Mouse (Mus musculus) heart, adult 10 weeks (tissue): ENCODE data around the gene Cldn9. TPM values are rescaled to one million over a fixed set of nuclear protein-coding genes. Genes with fewer than 3 reads are reported as not detected.

Experiments
- polyA plus RNA-seq: library from polyadenylated mRNA; stranded (reverse); fragments of 350-450 nt; fragmentation: Illumina TruSeq; extraction: RNeasy Lipid Tissue Mini Kit (QIAGEN cat#74804); gene quantifications from one replicate; pipeline ENCODE4 v1.2.3, GENCODE M21; 2014; ENCODE audit warnings: low read depth, low replicate concordance

The Cldn9 gene
- polyA plus RNA-seq, result not detected

GRCm38 (mm10) chr17:23683856-23684672 lies at the start of gene Cldn9:
Gene Cldn9 (minus strand): TSS chr17:23684026.

GRCm38 (mm10) chr17:23725999-23726757 lies 42.4 kb upstream of the Cldn9 start, which contains the start of gene Pkmyt1:
Gene Pkmyt1 (plus strand): TSS chr17:23726336.

GRCm38 (mm10) chr17:23722376-23723125 lies 38.7 kb upstream of the Cldn9 start, which contains the start of gene 1520401A03Rik:
Gene 1520401A03Rik (minus strand): TSS chr17:23722783.

GRCm38 (mm10) chr17:23679127-23679835 lies 4.5 kb downstream of the Cldn9 start, which contains the start of gene Cldn6:
Gene Cldn6 (plus strand): TSS chr17:23679249.

GRCm38 (mm10) chr17:23677236-23677679 lies 6.6 kb downstream of the Cldn9 start, which contains the start of gene Tnfrsf12a:
Gene Tnfrsf12a (minus strand): TSS chr17:23677468.

GRCm38 (mm10) chr17:23673424-23674073 lies 10.3 kb downstream of the Cldn9 start, which contains the start of the genes Hcfc1r1 and Thoc6:
Gene Hcfc1r1 (plus strand): TSS chr17:23673596.
Gene Thoc6 (minus strand): TSS chr17:23673882.

GRCm38 (mm10) chr17:23660117-23660875 lies 23.5 kb downstream of the Cldn9 start, which contains the start of gene Bicdl2:
Gene Bicdl2 (plus strand): TSS chr17:23660506.

GRCm38 (mm10) chr17:23644613-23645495 lies 39.0 kb downstream of the Cldn9 start, which contains the start of gene Mmp25:
Gene Mmp25 (minus strand): TSS chr17:23645277.

Other genes starting within 250 kb of the Cldn9 start
- gene Vmn2r117, start 204.3 kb downstream of the Cldn9 start, polyA plus RNA-seq, result not detected
- 6.6 TPM for gene Zfp213, start 119.8 kb downstream of the Cldn9 start, polyA plus RNA-seq
- gene Zfp13, start 84.5 kb downstream of the Cldn9 start, polyA plus RNA-seq, result 3.4 TPM
- not detected for gene Zscan10, start 83.2 kb downstream of the Cldn9 start, polyA plus RNA-seq
- gene Mmp25, start 38.7 kb downstream of the Cldn9 start, polyA plus RNA-seq, result not detected
- gene Bicdl2, start 23.5 kb downstream of the Cldn9 start, polyA plus RNA-seq, result not detected
- gene Hcfc1r1, start 10.4 kb downstream of the Cldn9 start, polyA plus RNA-seq, result 301 TPM
- 12.5 TPM for gene Thoc6, start 10.1 kb downstream of the Cldn9 start, polyA plus RNA-seq
- 75.1 TPM for gene Tnfrsf12a, start 6.6 kb downstream of the Cldn9 start, polyA plus RNA-seq
- gene Cldn6, start 4.8 kb downstream of the Cldn9 start, polyA plus RNA-seq, result not detected
- not detected for gene 1520401A03Rik, start 38.8 kb upstream of the Cldn9 start, polyA plus RNA-seq
- gene Pkmyt1, start 42.3 kb upstream of the Cldn9 start, polyA plus RNA-seq, result 2.4 TPM
- gene Paqr4, start 56.8 kb upstream of the Cldn9 start, polyA plus RNA-seq, result 21.4 TPM
- 0.34 TPM for gene Kremen2, start 61.8 kb upstream of the Cldn9 start, polyA plus RNA-seq
- 40.5 TPM for gene Flywch1, start 87.6 kb upstream of the Cldn9 start, polyA plus RNA-seq
- 1.3 TPM for gene Flywch2, start 102.1 kb upstream of the Cldn9 start, polyA plus RNA-seq
- gene Srrm2, start 106.5 kb upstream of the Cldn9 start, polyA plus RNA-seq, result 201 TPM
- gene Elob, start 145.1 kb upstream of the Cldn9 start, polyA plus RNA-seq, result 390 TPM
- gene Prss33, start 152.0 kb upstream of the Cldn9 start, polyA plus RNA-seq, result not detected
- not detected for gene Prss32, start 159.8 kb upstream of the Cldn9 start, polyA plus RNA-seq
- not detected for gene Prss41, start 160.1 kb upstream of the Cldn9 start, polyA plus RNA-seq
- gene Prss21, start 184.0 kb upstream of the Cldn9 start, polyA plus RNA-seq, result not detected
- gene Dcpp1, start 196.8 kb upstream of the Cldn9 start, polyA plus RNA-seq, result not detected
- gene Dcpp2, start 196.9 kb upstream of the Cldn9 start, polyA plus RNA-seq, result not detected
- not detected for gene Dcpp3, start 233.4 kb upstream of the Cldn9 start, polyA plus RNA-seq